Mouse (Mus musculus) c-Kit-positive CD71-negative TER-119-negative erythroid progenitor cells, embryonic 14.5 days (primary cell): ENCODE data around the gene Dnah7a.
"Not testable (repeated sequence)": the region's sequence is repeated elsewhere in the genome, so short reads cannot be mapped to it uniquely, and the experiment has no call there.

Experiments
- DNase-seq: peaks from one replicate; pipeline ENCODE4 v3.0.0-alpha.2; 2013; ENCODE audit warnings: low read depth

Dnah7a gene

GRCm38 (mm10) chr1:53704164-53704563 lies 2.4 kb downstream of the Dnah7a start:
- DNase-seq: no peak

GRCm38 (mm10) chr1:53664268-53664667 lies 42.3 kb downstream of the Dnah7a start:
- not testable (repeated sequence) for DNase-seq

DNA sequence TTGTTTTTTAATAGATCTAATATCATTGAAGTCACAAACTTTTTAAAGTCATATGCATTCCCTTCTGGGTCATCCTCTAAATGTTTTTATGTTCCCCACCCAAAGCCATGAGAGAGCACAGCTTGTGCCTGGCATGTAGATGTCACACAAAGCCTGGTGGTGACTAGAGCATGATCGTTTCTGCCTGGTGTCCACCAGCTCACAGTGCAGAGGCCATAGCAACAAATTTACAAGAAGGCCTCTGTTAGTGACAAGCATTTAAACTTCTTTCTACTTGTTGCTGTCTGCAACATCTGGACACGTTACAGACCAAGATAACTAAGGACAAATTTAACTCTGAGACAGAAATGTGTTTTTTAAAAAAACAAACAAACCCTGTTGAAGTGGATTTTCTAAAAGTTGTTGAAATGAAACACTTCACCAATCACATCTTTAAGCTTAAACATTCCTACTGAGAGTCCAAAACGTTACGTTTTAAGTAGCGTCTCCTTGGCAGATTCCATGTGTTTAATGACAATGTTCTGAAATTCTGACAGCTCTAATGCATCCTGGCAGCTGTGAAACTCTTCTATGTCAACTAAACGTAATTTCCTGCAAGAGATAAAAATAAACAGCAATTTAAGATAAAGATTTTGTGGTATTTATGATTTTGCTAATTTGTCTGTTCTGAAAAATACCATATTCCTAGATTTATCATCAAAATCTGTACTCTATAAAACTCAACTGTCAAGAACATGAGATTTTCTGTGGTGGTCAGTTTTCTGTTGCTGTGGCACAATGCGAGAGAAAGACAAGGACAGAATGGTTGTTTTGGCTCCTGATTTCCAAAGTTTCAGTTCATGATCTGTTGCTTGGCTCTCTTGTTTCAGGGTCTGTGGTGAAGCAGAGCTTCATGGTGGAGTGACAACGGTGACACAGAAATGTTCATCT lies 66.5 kb downstream of the Dnah7a start:
- no peak for DNase-seq

DNA sequence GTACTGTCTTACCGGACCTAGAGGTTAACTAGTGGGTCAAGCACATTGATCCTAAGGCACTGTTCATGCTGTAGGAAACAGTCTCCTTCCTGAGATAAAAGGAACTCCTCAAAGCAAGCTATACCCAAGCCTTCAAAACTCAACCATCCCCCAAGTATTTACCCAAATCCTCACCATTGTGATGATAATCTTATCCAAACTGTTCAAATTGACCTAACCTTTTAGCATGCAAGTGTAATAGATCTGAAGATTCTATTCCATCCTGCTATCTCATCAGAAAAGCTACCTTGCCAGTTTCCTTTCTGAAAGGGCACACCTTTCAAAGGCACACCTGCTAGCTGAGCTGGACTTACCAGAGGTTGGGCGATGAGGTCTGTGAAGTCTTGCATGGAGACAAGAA lies 70.9 kb downstream of the Dnah7a start:
- not testable (repeated sequence) for DNase-seq

DNA sequence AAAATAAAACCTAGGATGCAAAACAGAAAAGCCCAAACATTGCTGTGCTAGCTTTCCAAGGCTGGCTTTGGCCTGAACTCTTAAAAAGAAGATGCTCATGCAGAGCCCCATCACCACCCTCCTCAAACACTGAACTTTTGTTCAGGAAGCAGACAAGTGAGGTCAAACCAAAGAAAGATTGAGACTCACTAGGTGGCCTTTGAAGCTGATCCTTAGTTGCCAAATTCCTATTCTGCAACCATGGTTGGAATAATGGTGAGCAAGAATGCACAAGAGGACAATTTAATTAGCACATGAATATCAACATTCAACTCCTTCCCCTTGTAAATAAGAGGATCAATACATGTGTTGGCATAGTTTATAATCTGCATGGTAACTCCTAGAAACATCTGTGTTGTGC lies 74.5 kb downstream of the Dnah7a start:
- DNase-seq: not testable (repeated sequence)

- DNase-seq: no peak
These were observed 76.6 kb downstream of the Dnah7a start for GRCm38 (mm10) chr1:53630011-53630410.

- no peak for DNase-seq
These were observed 93.1 kb downstream of the Dnah7a start for GRCm38 (mm10) chr1:53613486-53613885.

DNA sequence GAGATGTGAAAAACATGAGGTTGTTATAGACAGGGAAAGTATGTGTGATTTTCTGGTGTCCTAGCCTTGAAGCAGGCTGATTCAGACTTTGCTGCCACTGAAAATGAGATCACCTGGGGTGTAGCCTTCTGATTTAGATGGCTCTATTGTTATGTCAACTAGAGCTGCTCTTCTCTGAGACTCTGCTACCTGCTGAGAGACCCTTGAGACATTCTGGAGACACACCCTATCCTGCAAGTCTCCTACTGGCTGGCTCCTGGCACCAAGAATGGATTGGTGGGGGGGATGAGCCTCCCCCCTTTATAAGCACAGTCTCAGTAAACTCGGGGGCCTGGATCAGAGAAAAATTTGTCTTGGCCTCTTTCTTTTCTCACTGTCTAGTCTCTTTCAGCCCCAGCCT lies 125.3 kb downstream of the Dnah7a start:
- not testable (repeated sequence) for DNase-seq

DNA sequence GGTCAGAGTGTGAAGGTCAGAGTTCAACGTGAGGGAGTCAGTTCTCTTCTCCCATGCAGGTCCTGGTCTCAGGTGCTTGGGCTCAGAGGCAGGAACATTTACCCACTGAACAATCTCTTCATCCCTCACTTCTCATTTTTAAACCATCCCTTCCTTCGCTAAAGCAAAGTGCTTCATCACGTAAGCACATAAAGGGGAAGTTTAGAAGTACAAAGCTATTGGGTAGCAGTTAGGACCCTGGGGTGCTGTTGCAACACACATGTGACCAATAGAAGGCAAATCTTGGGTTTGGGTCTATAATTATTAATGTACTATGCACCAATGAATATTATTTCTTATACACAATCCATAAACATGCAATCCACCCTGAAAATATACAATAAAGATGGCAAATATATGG lies 148.7 kb downstream of the Dnah7a start:
- DNase-seq: not testable (repeated sequence)

GRCm38 (mm10) chr1:53547018-53547417 lies 159.6 kb downstream of the Dnah7a start:
- not testable (repeated sequence) for DNase-seq

DNA sequence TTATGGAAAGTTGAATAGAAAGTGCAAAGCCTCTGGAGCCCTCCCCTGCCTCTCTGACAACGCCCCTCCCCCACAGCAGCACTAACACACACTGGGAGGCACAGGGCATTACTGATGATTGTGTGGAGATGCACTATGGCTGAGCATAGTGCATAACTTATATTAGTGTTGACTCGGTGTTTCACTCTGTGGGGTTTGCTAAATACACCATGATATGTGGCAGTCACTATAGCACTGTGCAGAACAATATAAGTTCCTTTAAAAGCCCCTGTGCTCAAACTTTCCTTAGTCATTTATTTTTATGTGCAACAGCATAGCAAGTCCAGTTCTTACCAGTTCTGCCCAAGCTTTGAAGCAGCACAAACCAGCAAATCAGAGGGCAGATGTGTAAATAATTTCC lies 168.2 kb downstream of the Dnah7a start:
- DNase-seq: not testable (repeated sequence)

DNA sequence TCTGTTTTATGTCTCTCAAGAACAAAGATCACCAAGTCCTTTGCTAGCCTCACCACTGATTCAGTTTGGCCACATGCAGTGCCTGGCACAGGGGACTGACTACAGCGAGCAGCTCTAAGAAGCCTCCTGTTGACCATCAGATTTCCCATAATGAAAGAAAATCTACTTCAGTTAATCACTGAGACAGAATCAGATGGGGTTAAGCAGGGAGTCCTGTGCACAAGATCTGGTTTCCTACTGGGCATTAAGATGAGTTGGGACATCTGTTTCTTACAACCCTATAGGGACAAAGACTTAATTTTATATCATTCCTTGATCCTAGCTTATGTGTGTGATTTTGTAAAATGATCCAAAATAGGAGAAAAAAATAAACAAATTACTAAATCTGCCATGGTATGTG lies 171.8 kb downstream of the Dnah7a start:
- DNase-seq: not testable (repeated sequence)

DNA sequence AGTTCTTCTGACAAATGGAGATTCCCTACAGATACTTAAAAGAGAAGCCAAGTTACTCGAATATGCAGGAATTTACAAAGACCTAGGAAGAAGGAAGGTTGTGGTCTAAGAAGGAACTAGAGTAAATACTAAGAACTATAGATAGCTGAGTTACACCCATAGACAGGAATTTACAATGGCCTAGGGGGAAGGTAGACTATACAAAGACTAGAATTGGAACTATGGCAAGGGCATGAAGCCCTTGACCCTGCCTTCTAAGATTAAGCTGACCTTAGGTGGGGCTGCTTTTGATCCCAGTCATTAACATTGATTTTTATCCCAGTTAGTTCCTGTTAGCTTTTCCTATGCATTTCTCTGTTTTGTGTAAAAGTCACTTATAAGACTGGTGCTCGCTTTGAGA lies 180.6 kb downstream of the Dnah7a start:
- DNase-seq: not testable (repeated sequence)

- DNase-seq: no peak
These were observed 232.9 kb downstream of the Dnah7a start for GRCm38 (mm10) chr1:53473699-53474098.

- DNase-seq: not testable (repeated sequence)
These were observed 234.5 kb downstream of the Dnah7a start for GRCm38 (mm10) chr1:53472084-53472483.

- DNase-seq: no peak
These were observed 239.3 kb downstream of the Dnah7a start for GRCm38 (mm10) chr1:53467325-53467670.

- DNase-seq: not testable (repeated sequence)
These were observed 239.9 kb downstream of the Dnah7a start for GRCm38 (mm10) chr1:53466524-53467324.

GRCm38 (mm10) chr1:53439173-53439572 lies 267.4 kb downstream of the Dnah7a start:
- not testable (repeated sequence) for DNase-seq

- DNase-seq: not testable (repeated sequence)
These were observed 274.2 kb downstream of the Dnah7a start for GRCm38 (mm10) chr1:53432433-53432832.

DNA sequence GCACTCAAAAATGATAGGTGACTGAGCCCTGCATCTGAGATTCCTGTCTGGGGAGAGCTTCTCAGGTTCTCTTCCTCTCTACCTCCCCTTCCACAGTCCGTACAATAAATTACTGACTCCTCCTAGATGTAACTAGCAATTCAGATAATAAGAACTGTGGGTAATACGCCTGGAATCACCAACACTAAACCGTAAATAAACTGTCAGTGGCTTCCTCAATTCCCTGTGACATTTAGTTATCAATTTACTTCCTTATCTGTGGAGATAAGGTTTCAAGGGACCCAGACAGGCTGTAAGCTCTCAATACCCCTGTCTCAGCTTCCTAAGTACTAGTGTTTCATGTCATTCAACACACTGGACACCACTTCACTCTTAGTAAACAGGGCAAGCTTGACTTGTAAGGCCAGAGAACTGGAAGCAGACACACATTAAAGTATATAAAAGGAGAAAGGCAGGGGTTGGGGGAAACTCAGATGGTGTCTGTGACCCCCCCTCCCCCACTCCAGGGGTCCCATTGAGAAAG lies 300.7 kb downstream of the Dnah7a start:
- DNase-seq: no peak

GRCm38 (mm10) chr1:53393936-53394760 lies 312.4 kb downstream of the Dnah7a start:
- DNase-seq: not testable (repeated sequence)

DNA sequence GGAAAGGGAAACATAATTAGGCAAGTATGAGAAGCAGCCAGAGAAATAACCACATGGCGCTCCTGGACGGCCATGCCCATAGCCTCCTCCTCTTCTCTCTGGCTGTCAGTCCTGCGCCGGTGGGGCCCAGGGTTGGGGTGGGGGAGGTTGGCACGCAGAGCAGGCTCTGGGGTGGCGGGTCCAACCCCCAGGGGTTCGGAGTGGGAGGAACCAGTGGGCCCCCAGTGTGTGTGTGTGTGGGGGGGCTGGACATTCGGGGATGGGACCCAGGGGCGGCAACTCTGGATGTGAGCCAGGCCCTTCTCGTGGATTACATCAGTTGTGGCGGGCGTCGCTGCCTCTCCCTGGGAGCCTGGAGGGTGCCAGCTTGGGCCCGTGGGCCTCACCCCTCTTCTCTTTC lies 317.8 kb downstream of the Dnah7a start:
- no peak for DNase-seq
